Mouse (Mus musculus) layer of hippocampus, postnatal 14 days (tissue): Measurements from ENCODE around the gene Speer1. TPM values are rescaled to one million over a fixed set of nuclear protein-coding genes. Genes with fewer than 3 reads are reported as not detected.
"Not testable (repeated sequence)": the region's sequence is repeated elsewhere in the genome, so short reads cannot be mapped to it uniquely, and the experiment has no call there.

ENCODE experiments used
- DNase-seq, 2 experiments: peaks; one replicate each; pipeline ENCODE4 v3.0.0; 2021 to 2022; ENCODE audit warnings: low spot score in 2 of 2, mixed read lengths in 1 of 2
- long read RNA-seq, 2 experiments: library from polyadenylated mRNA; stranded (forward); transcript quantifications; one replicate each; pipeline ENCODE4 v2.0.0; 2021
- total RNA-seq, 2 experiments: library from RNA; stranded (reverse); gene quantifications; 2 replicates each; pipeline ENCODE4 v1.2.3; 2021

Speer1 gene
- not detected for total RNA-seq
- long read RNA-seq, experiment 1: 0 reads
- long read RNA-seq, experiment 2: 0 reads

DNA sequence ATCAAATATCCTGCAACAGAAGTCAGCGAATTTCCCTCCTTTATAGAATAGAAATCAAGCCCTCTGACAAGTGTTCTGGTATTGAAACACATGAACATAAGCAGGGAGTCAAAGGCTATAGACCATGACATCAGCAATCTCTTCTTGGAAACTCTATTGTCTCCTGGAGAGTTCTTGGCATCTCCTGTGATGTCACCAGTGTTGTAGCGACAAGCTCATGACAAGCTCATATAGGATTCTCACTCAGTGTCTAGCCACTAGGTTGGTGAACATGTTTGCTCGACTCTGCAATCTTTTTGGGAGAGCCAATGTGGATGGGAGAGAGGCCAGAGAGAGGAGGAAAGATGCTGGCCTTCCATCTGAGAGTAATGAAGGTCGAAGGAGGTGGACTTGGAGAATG, at the start of gene Speer1:
Gene Speer1 (plus strand): TSS at position 301 of the 400 bp plus-strand sequence.
- DNase-seq: not testable (repeated sequence)

Other genes starting within 250 kb of the Speer1 start
- gene Gm8879, start 213.9 kb upstream of the Speer1 start, total RNA-seq: not detected
- gene Gm5861, start 158.4 kb upstream of the Speer1 start, total RNA-seq: not detected
- not detected for gene Gm8890, start 85.5 kb upstream of the Speer1 start, total RNA-seq
- gene Gm8897, start 74.9 kb downstream of the Speer1 start, total RNA-seq: not detected
- gene Gm8906, start 161.2 kb downstream of the Speer1 start, total RNA-seq: not detected